Mouse (Mus musculus) NIH3T3 (cell line): ENCODE measurements around the gene Bin2.

Experiments used
- DNase-seq: peaks from one replicate; pipeline ENCODE4 v3.0.0-alpha.2; 2012; ENCODE audit warnings: low read depth

The Bin2 gene

DNA sequence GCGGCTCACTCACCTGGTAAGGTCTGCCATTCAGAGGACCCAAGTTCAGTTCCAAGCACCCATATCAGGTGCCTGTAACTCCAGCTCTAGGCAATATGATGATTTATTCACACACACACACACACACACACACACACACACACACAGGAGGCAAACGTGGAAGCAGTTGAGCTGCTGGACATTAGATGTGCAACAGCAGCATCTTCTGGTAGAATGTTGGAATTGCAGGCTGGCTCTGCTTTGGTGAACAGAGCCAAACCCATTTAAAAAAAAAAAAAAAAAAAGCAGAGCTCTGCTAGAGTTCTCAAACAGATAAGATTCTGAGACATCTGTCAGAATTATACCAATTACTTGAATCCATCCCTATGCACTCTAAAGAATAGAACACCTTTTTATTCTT, 13.7 kb upstream of the Bin2 start:
- peak; percentile 94 for DNase-seq

DNA sequence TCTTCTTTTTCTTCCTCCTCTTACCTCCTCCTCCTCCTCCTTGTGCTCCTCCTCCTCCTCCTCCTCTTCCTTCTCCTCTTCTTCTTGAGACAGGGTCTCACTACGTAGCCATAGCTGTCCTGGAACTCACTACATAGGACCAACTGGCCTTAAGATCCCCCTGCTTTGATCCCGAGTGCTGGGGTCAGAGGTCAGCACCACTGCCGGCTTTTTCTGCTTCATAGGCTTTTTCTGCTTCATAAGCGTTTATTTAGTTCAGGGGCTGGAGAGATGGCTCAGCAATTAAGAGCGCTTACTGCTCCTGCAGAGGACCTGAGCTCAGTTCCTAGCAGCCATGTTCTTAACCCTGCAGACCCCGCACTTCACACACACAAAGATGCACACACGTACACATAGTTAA, 12.4 kb upstream of the Bin2 start:
- no peak for DNase-seq

DNA sequence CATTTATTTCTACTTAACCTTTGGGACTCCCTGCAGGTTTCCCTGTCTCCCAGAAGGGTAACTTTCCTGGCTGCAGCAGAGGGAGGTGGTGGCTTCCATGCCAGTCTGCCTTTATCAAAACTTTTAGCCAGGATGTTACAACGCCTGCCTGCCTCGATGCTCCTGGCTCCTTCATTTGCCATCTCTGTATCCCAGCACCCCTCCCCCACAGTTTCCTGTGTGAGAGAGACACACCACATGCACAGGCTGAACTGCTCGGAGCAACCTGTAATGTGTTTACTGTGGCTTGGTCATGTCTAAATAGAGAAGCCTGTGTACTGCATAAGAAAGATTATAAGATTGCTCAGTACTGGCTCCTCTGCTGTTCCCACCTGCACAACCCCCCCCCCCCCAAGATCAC, 11.0 kb upstream of the Bin2 start:
- DNase-seq, result no peak

DNA sequence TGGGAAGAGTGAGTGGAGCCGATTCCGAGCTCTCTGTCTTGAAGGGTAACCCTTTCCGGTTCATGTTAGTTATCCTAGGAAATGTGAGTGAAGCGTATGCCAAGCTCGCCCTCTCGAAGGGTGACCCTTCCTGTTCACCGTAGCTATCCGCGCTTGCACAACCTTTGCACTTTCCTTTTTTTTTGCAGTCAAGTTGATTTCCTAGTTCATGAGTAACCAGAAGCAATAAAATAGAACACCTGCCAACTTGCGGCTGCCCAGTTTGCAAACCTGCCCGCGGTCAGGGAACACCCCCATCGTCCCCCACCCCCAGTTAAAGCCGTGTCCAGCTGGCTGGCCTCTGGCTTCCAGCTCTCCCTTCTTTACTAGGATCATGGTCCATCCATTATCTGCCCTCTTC, 9.7 kb upstream of the Bin2 start:
- no peak for DNase-seq

DNA sequence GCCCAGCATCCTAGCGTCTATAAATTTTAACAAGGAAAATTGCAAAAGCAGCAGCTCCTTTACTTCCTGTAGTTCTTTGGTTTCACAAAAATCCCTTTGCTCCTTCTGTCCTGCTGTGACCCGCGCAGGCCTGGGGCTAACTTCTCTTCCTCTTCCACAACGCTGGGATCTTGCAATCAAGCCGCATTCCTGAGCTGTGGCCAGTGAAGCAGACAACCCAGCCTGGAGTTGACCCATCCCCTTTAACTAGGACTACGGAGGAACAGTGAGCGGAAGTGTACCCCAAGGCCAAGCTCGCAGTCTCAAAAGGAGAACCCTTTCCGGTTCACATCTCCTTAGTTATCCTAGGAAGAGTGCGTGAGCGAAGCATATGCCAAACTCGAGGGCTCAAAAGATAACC, 9.2 kb upstream of the Bin2 start:
- DNase-seq, result no peak

- no peak for DNase-seq
Observed at GRCm38 (mm10) chr15:100677675-100678074, 8.3 kb upstream of the Bin2 start.

- DNase-seq, result no peak
Observed at GRCm38 (mm10) chr15:100676521-100676920, 7.2 kb upstream of the Bin2 start.

GRCm38 (mm10) chr15:100675486-100675885, 6.1 kb upstream of the Bin2 start:
- no peak for DNase-seq

- DNase-seq, result no peak
Observed at GRCm38 (mm10) chr15:100674566-100674965, 5.2 kb upstream of the Bin2 start.

GRCm38 (mm10) chr15:100673585-100674391, 4.4 kb upstream of the Bin2 start:
- no peak for DNase-seq

DNA sequence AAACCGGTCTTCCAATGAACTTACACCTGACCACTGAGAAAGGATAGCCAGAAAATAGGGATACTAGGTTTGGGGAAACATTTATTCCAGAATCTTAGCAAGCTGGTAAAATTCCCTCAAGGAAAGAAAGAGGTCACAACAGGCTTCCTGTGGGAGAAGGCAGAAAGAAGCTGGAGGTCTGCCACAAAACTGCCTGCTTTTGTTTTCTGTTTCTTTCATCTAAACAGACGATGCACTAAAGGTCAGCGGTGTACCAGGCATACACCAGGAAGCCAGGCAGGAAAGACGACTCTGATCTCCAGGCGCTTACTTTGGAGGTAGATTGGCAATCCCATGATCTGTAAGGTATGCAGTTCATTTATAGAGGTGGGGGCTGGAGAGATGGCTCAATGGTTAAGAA, 1.5 kb upstream of the Bin2 start:
- DNase-seq, result no peak

DNA sequence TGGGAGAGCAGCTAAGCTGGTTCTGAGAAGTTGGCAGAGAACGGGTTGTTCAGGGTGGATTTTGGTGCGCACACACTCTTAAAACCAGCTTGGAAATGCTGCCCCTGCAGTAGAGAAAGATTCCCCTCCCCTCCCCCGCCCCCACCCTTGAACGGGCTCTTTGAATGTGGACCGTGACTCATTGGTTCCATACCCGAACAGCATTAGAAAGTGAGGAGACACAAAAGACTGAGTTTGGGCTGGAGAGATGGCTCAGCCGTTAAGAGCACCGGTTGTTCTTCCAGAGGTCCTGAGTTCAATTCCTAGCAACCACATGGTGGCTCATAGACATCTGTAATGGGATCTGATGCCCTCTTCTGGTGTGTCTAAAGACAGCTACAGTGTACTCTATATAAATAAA, 651 bp upstream of the Bin2 start:
- DNase-seq, result peak; percentile 24

DNA sequence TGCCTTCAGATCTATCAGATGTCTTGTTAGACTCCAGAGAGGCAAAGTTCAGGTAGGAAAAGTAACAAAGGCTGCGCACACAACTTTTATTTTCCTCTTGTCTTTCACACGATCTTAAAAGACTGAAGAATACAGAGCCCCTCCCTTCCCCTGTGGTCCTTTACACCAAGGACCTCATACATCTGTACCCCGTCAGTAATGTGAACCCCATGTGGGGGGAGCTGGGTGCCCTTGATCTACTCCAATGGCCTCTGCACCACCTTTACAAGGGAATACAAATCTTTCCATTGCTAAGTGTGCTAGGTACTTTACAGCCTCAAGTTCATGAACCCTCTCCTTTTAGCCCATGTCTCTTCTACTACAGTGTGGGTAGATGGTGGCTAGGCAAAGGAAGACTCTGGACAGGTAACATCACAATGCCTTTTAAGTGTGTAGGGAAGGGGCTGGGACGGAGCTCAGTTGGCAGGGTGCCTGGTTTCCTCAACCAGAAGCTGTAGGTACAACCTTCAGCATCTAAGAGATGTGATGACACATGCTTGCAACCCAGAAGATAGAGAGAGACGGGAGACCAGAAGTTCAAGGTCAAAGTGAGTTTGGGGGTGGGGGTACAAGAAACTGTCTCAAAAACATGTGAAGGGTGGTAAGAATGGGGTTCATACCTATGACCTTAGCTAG, 1.3 kb downstream of the Bin2 start:
- no peak for DNase-seq

DNA sequence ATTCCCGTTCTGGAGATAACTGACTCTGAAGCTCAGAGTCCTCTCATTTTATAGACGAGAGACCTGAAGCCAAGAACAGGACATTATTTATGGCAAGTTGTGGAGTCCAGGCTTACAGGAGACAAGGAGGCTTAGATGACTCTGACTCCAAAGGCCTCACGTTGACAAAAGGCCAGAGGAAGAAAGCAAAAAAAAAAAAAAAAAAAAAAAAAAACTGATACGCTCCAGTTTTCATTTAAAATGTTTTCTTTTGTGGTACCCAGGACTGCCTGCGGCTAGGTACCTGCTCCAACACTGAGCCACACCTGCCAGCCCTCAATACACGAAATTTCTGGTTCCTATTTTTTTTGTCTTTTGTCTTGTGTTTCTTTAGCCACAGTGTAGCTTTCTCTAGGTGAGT, 1.9 kb downstream of the Bin2 start:
- DNase-seq, result no peak

DNA sequence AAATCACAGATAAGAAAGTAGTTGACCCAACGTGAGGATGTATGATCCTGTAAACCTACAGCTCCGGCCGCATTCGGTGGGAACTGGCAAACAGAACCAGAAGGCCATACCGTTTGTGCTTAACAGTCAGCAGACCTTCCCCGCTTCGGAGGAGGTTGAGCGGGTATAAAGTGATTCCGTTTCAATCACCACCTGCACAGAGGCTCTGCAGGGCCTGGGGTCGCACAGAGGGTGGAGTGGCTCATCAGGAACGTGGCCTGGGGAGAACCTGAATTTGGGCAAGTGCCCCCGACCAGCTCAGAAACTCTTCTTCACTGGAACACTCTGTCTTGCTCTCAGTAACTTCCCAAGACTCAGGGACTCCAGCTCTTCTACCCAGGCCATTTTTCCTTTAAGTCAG, 2.5 kb downstream of the Bin2 start:
- no peak for DNase-seq

GRCm38 (mm10) chr15:100666219-100666696, 3.1 kb downstream of the Bin2 start:
- DNase-seq, result no peak

DNA sequence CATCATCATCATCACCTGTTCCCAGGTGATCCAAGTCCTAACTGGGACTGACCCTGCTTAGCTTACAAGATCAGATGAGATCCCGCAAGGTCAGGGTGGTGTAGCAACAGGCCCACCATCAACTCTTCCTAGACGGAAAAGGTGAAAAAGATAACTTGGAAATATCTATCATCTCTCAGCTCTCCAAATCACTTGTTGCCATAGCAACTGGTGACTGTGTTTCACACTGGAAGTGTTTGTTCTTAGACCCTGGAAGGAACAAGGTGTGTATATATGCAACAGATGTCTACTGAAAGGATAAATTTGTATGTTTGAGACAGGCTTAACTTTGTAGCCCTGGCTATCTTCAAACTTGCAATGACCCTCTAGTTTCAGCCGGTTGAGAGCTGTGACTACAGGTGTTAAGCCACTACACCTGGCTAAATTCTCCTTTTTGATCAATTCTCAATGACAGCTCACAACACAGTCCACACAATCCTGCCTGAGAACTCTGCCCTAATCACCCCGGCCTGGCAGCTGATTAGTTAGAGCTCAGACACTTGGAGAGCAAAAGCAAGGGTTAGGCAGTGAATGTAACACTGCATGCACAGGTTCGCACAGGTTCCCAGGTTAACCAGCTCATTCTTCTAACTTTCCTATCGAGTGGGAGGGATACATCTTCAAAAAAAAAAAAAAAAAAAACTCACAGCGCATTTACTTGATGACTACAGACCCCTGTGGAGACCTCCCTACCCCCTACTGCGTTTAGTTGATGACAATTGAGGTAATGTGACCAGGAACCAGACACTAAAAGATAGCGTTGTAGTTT, 3.7 kb downstream of the Bin2 start:
- no peak for DNase-seq

GRCm38 (mm10) chr15:100664813-100665274, 4.5 kb downstream of the Bin2 start:
- DNase-seq, result no peak

DNA sequence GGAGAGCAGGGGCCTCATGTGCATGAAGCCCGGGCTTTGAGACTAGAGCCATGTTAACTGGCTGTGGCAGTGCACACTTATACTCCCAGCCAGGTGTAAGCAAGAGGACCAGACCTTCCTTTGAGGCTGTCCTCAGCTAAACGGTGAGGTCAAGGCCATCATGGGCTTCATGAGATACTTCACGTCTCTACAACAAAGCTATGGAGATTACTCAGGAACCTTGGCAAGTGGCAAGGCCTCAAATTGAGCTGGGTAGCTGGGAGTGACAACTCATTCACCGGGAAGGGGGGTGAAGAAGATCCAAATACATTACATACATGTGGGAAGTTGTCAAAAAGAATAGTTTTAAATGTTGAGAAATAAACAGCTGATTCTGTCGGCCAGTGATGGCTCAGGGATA, 8.5 kb downstream of the Bin2 start:
- no peak for DNase-seq

- DNase-seq, result no peak
Observed at GRCm38 (mm10) chr15:100660306-100660705, 9.0 kb downstream of the Bin2 start.

GRCm38 (mm10) chr15:100655201-100655600, 14.2 kb downstream of the Bin2 start:
- DNase-seq, result no peak

GRCm38 (mm10) chr15:100654271-100654670, 15.1 kb downstream of the Bin2 start:
- no peak for DNase-seq

DNA sequence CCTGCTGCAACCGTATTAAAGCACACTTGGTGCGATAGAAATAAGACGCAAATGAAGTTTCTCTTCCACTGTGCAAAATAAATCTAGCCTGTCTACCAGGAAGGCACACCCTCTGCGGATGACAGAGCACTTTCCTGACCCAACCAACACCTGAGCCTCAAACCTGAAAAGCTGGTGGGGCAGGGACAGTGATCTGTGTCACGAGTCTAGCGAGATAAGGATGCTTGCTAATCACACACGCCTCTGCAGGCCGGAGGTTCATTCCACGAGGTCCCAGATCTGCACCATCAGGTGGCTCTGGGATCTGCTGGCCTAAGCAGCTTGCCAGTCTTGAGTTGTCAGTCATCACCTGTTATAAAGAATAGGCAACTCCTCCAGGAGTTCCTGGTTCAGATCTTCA, 17.7 kb downstream of the Bin2 start:
- no peak for DNase-seq
